Mouse (Mus musculus) liver, embryonic 14.5 days (tissue): ENCODE measurements around the gene Prpf8. TPM values are rescaled to one million over a fixed set of nuclear protein-coding genes. Genes with fewer than 3 reads are reported as not detected.

Experiments
- ATAC-seq: fragments of 200-750 bp; cut with Nextera tagmentation; 2 replicates; pipeline ENCODE4 v1.8.0; 2017; ENCODE audit warnings: moderate number of reproducible peaks, mild to moderate bottlenecking, moderate library complexity; ENCODE audit not compliant: insufficient read depth
- DNase-seq, 3 experiments: peaks; one replicate each; pipeline ENCODE4 v3.0.0-alpha.2; 2012 to 2013; ENCODE audit warnings: low read depth in 3 of 3, low spot score in 3 of 3
- H3K27ac ChIP-seq: fragments of 300-500 bp; sonication (generic); 2 replicates; pipeline ENCODE4 v1.5.1; 2014; ENCODE audit warnings: moderate library complexity, mild to moderate bottlenecking, control low read depth, inconsistent platforms
- H3K27me3 ChIP-seq: fragments of 300-500 bp; sonication (generic); 2 replicates; pipeline ENCODE4 v1.6.1; 2014; ENCODE audit warnings: mild to moderate bottlenecking, low read length, moderate library complexity; ENCODE audit not compliant: control insufficient read depth, insufficient read depth
- H3K36me3 ChIP-seq: fragments of 300-500 bp; sonication (generic); replicated peaks from 2 replicates; pipeline ENCODE4 v1.6.1; 2014; ENCODE audit warnings: low read depth; ENCODE audit not compliant: control insufficient read depth, insufficient read depth
- H3K4me1 ChIP-seq, 2 experiments: fragments of 200-500 bp in 1 of 2; fragments of 300-500 bp in 1 of 2; sonication (generic) in 1 of 2; replicated peaks; 2 replicates each; pipeline ENCODE4 v1.6.1; 2012 to 2014; ENCODE audit warnings: antibody characterized with exemption in 1 of 2, inconsistent platforms in 1 of 2, low read length in 1 of 2; ENCODE audit not compliant: control insufficient read depth in 2 of 2, insufficient read depth in 2 of 2
- H3K4me2 ChIP-seq: fragments of 300-500 bp; sonication (generic); 2 replicates; pipeline ENCODE4 v1.6.1; 2014; ENCODE audit warnings: low read depth, mild to moderate bottlenecking, control low read depth, moderate library complexity
- H3K4me3 ChIP-seq, 2 experiments: fragments of 200-500 bp in 1 of 2; fragments of 300-500 bp in 1 of 2; sonication (generic) in 1 of 2; 2 replicates each; pipeline ENCODE4 v1.5.1; 2012 to 2014; ENCODE audit warnings: low read depth in 2 of 2, low read length in 2 of 2, mild to moderate bottlenecking in 2 of 2, control low read depth in 1 of 2, inconsistent platforms in 1 of 2, moderate library complexity in 1 of 2; ENCODE audit not compliant: insufficient read depth in 1 of 2
- H3K9ac ChIP-seq: fragments of 300-500 bp; sonication (generic); replicated peaks from 2 replicates; pipeline ENCODE4 v1.6.1; 2014; ENCODE audit warnings: mild to moderate bottlenecking, control low read depth, moderate library complexity
- H3K9me3 ChIP-seq: fragments of 300-500 bp; sonication (generic); 2 replicates; pipeline ENCODE4 v1.6.1; 2016; ENCODE audit warnings: low read length, mixed read lengths; ENCODE audit not compliant: control insufficient read depth
- CTCF ChIP-seq: IDR thresholded peaks from 2 replicates; pipeline ENCODE4 v1.5.1; 2016; ENCODE audit warnings: antibody characterized with exemption, low read depth, control low read depth
- EP300 ChIP-seq: IDR thresholded peaks from 2 replicates; pipeline ENCODE4 v1.6.1; 2016; ENCODE audit warnings: antibody characterized with exemption, low read depth
- WGBS: fragments of 180-500 bp; shearing (Covaris S2); extraction: QIAGEN DNeasy Blood & Tissue Kit; methylation state at CpG from one replicate; pipeline ENCODE4 v1.1.7; 2014; ENCODE audit not compliant: insufficient replicate concordance; 5-methylcytosine and 5-hydroxymethylcytosine counted together
- polyA plus RNA-seq, 2 experiments: library from polyadenylated mRNA; depleted of rRNA in 1 of 2; stranded (reverse) in 1 of 2; unstranded in 1 of 2; fragments of >200 nt; fragmentation: Nextera tagmentation in 1 of 2; extraction: Ambion mirVana in 1 of 2; gene quantifications; 2 replicates each; pipeline versions ENCODE4 v1.2.1 to v1.2.3; 2012 to 2014

The Prpf8 gene
- polyA plus RNA-seq, 2 experiments = 34.2 to 38.1 TPM

DNA sequence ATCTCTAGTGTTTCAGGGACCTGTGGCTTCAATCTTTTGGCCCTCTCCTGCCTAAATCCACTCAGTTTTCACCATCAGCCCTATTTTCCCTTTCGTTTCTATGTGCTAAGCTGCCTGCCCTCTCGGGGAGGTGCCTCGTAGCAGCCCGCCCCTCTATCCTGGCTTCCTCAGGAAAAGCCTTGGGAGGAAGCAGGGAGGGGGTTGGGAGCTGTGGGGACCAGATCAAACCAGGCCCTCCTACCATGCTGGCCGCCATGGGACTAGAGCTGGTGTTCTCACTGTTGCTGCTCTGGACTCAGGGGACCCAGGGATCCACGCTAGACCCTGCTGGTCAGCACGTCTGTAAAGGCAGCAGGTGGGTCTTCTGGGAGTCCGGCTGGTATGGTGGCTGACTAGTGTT lies 26.7 kb downstream of the Prpf8 start, which contains the start of gene Scarf1:
Gene Scarf1 (plus strand): TSS at position 205 of the 400 bp plus-strand sequence.
- H3K9ac ChIP-seq = no peak within 1 kb of the TSS
- H3K27ac ChIP-seq = no peak within 1 kb of the TSS
- peak within 1 kb of the TSS in 1 of 2 experiments; percentile 8; a peak in 1 of 4 replicates for H3K4me3 ChIP-seq

DNA sequence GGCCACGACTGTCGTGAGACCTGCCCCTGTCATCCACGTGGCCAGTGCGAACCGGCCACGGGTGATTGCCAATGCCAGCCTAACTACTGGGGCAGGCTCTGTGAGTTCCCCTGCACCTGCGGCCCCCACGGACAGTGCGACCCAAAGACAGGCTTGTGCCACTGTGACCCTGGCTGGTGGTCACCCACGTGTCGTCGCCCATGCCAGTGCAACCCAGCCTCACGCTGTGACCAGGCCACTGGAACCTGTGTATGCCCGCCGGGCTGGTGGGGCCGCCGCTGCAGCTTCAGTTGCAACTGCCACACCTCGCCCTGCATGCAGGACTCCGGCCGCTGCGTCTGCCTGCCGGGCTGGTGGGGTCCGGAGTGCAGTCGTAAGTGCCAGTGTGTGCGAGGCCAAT lies 28.6 kb downstream of the Prpf8 start:
- no peaks in the 10 kb centered on the region for H3K36me3 ChIP-seq
- H3K9me3 ChIP-seq = no peaks in the 10 kb centered on the region
- H3K27me3 ChIP-seq = no peaks in the 10 kb centered on the region
- DNase-seq (no peak), ATAC-seq (no peak)
- H3K4me2 ChIP-seq = no peak overlapping the region
- no peak overlapping the region for H3K4me3 ChIP-seq
- TF ChIP-seq EP300 (no peak), CTCF (no peak)
- 83% methylated on average over 25 of the region's 25 CpGs for WGBS
- no peak overlapping the region for H3K27ac ChIP-seq
- H3K4me1 ChIP-seq = 0 out of 4 replicates have a peak, but pooled peaks cover 0 to 2% of the 10 kb centered on the region in 2 experiments
- H3K9ac ChIP-seq = no peak overlapping the region

More for the DNA sequence above, 26.7 kb downstream of the Prpf8 start, which contains the start of gene Scarf1:
- no peak for ATAC-seq
- WGBS = 38% methylated on average over 8 of the region's 8 CpGs
- no peaks in the 10 kb centered on the region for H3K9me3 ChIP-seq
- H3K4me1 ChIP-seq = peaks cover 6 to 7% of the 10 kb centered on the region in 2 experiments; a peak in 1 of 4 replicates
- DNase-seq = no peak
- peaks cover 12% of the 10 kb centered on the region for H3K36me3 ChIP-seq
- no peak within 1 kb of the TSS for H3K4me2 ChIP-seq
- TF ChIP-seq EP300 (no peak), CTCF (no peak)
- no peaks in the 10 kb centered on the region for H3K27me3 ChIP-seq

DNA sequence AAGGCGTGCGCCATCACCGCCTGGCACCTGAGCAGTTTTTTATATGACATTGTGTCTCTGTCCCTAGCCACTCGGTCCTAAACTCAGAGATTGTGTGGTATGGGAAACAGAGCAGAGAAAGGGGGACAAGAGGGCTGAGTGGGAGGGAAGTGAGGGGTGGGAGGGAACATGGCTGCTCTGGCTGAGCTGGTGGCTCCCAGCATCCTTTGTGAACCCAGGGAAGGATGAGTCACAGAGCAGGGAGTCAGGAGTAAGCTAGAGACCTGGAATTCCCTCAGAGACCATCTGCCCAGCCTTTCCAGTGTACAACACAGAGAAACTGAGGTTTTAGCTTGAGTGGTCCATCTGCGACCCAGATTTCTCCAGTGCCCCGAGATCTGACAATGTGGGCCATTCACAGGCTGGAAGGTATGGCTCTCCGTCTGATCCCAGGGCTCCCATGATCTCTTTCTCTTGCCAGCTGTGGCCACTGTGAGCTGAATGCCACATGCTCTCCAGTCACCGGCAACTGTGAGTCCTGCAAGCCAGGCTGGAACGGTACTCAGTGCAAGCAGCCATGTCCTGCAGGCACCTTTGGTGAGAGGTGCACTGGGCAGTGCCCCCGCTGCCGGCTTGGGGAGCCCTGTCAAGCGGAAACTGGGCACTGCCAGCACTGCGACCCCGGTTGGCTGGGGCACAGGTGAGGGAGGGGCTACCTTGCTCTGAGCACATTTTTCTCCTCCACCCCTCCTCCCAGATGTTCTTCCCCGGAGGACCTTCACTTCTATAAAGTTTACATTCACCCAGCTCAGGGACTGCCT lies 33.4 kb downstream of the Prpf8 start:
- no peaks in the 10 kb centered on the region for H3K36me3 ChIP-seq
- no peaks in the 10 kb centered on the region for H3K9me3 ChIP-seq
- no peaks in the 10 kb centered on the region for H3K27me3 ChIP-seq
- TF ChIP-seq CTCF = no peak
- no peak for TF ChIP-seq EP300
- ATAC-seq (no peak), DNase-seq (no peak)
- H3K27ac ChIP-seq = no peak overlapping the region
- no peaks in the 10 kb centered on the region for H3K4me1 ChIP-seq
- WGBS = 72% methylated on average over 15 of the region's 15 CpGs
- no peak overlapping the region for H3K9ac ChIP-seq
- H3K4me3 ChIP-seq = no peak overlapping the region
- no peak overlapping the region for H3K4me2 ChIP-seq

DNA sequence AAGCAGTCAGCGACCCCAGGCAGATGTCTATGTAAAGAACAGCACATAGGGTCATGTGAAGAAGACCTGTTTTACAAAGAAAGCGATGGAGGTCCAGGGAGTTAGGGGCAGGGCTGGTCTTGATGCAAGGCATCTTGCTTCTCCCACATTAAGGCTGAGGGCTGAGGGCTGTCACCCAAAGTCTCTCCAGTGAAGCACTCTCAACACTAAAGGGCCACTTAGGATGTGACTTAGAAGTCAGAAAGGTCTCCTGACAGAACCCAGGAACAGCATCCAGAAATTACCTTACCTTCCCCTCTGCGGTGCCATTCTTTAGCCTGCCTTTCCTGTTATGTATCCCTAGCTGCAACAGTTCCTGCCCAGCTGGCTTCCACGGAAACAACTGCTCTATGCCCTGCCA lies 35.0 kb downstream of the Prpf8 start:
- TF ChIP-seq EP300 = no peak
- TF ChIP-seq CTCF = no peak
- H3K4me2 ChIP-seq = no peak overlapping the region
- no peaks in the 10 kb centered on the region for H3K36me3 ChIP-seq
- no peaks in the 10 kb centered on the region for H3K27me3 ChIP-seq
- ATAC-seq (no peak), DNase-seq (no peak)
- H3K4me3 ChIP-seq = no peak overlapping the region
- H3K27ac ChIP-seq = no peak overlapping the region
- 71% methylated on average over 4 of the region's 4 CpGs for WGBS
- H3K9me3 ChIP-seq = no peaks in the 10 kb centered on the region
- H3K9ac ChIP-seq = no peak overlapping the region
- no peaks in the 10 kb centered on the region for H3K4me1 ChIP-seq

DNA sequence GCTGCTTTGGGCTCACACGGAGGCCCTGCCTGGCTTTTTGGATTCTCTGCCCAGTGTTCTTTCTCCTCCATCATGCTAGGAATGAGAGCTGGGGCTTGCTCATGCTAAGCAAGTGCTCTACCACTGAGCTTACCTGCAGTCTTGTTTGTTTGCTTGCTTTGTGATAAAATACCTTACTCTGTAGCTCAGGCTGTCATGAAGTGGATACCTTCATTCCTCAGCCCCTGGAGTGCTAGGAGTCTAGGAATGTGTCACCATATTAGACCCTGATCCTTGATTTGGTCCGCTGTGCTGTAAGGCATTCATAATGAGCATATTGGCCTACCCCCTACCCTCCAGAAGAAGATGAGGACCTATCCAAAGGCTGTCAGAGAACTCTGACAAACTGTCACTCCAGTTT lies 36.2 kb downstream of the Prpf8 start:
- Histone ChIP-seq H3K4me2 (no peak overlapping the region), H3K9ac (no peak overlapping the region), H3K4me1 (no peaks in the 10 kb centered on the region), H3K27ac (no peak overlapping the region), H3K4me3 (no peak overlapping the region), H3K9me3 (no peaks in the 10 kb centered on the region), H3K27me3 (no peaks in the 10 kb centered on the region), H3K36me3 (no peaks in the 10 kb centered on the region)
- DNase-seq = no peak
- ATAC-seq = no peak
- WGBS = 70% methylated on average over 2 of the region's 2 CpGs
- no peak for TF ChIP-seq EP300
- no peak for TF ChIP-seq CTCF
